Comparison of ENCODE assay signal across 8 mouse cellular contexts in the genomic region with DNA sequence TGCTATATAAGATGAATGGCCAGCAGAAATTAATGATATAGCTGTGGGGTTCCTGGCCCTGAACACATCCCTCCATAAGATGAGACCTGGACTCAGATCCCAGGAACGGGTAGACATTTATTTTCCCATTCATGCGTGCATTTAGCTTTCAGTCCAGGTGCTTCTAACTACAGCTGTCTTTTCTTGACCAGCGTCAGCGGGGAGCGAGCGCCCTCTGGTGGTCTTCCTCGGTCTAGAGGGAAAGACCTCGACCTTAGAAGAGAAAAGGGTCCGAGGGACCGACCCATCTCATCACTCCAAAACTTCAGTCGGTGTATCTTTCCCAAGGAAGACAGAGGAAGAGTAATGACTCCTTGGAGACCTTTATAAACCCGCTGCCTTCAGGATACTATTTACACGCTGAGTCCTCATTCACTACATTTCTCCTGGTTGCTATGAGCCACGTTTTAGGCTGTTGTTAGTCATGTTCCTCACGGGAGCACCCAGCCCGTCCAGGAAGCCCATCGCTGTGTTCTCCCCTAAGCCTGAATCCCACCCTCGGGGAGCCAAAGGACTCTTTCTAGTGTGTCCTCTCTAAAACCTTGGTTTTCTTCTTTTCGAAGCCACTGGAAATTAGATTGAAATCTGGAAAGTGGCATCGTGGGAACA. TPM values are rescaled to one million over a fixed set of nuclear protein-coding genes. Genes with fewer than 3 reads are reported as not detected.
DNase-seq lines count a peak whose midpoint lies in the region; ATAC-seq and TF ChIP-seq lines count a peak whose summit lies in the region.

No protein-coding gene starts in this region.

- H3K79me2 ChIP-seq in heart, adult 2 months (replicated peaks; ENCODE audit: control insufficient read depth, insufficient read depth, low read length), result no peaks in the 10 kb centered on the region

- no peak for TF ChIP-seq POLR2A in heart, adult 2 months (IDR thresholded peaks at IDR 0.05; ENCODE audit: insufficient read depth, low read depth, low read length)
- no peak for TF ChIP-seq POLR2A in kidney, adult 2 months (IDR thresholded peaks at IDR 0.05; ENCODE audit: low read depth, low read length)

- no peaks in the 10 kb centered on the region for H3K36me3 ChIP-seq in embryonic facial prominence, embryonic 13.5 days
- no peaks in the 10 kb centered on the region for H3K36me3 ChIP-seq in heart, adult 2 months (ENCODE audit: control insufficient read depth, insufficient read depth, low read length)
- no peaks in the 10 kb centered on the region for H3K36me3 ChIP-seq in kidney, adult 2 months (ENCODE audit: control insufficient read depth, insufficient read depth, low read length)
- H3K36me3 ChIP-seq in limb, embryonic 15.5 days, result no peaks in the 10 kb centered on the region

- H3K4me2 ChIP-seq in embryonic facial prominence, embryonic 13.5 days, result peak overlapping the region; percentile 49
- peak overlapping the region; percentile 31; the same call in 1 of the 2 replicates for H3K4me2 ChIP-seq in limb, embryonic 15.5 days

- H3K9me3 ChIP-seq in embryonic facial prominence, embryonic 13.5 days, result no peaks in the 10 kb centered on the region
- H3K9me3 ChIP-seq in limb, embryonic 15.5 days, result no peaks in the 10 kb centered on the region

- TF ChIP-seq EP300 in heart, adult 2 months (IDR thresholded peaks at IDR 0.05; ENCODE audit: insufficient read depth, low read depth, low read length), result 0 out of 2 replicates have a peak, but pooled peaks have one; percentile 53

- WGBS in embryonic facial prominence, embryonic 13.5 days, result 17% methylated on average over 20 of the region's 20 CpGs
- WGBS in heart, adult 2 months, result 7% methylated on average over 20 of the region's 20 CpGs
- WGBS in kidney, adult 2 months, result 11% methylated on average over 20 of the region's 20 CpGs
- WGBS in limb, embryonic 15.5 days, result 14% methylated on average over 20 of the region's 20 CpGs

- no peak overlapping the region for H3K27ac ChIP-seq in embryonic facial prominence, embryonic 13.5 days
- H3K27ac ChIP-seq in heart, adult 2 months, result no peak overlapping the region
- no peak overlapping the region for H3K27ac ChIP-seq in kidney, adult 2 months (ENCODE audit: insufficient read depth, low read depth, low read length)
- H3K27ac ChIP-seq in limb, embryonic 15.5 days, result no peak overlapping the region

- no peak for ATAC-seq in embryonic facial prominence, embryonic 13.5 days (ENCODE audit: insufficient number of reproducible peaks, insufficient read depth, low FRiP score, low TSS enrichment, low read depth)
- no peak for ATAC-seq in limb, embryonic 15.5 days (ENCODE audit: insufficient number of reproducible peaks, low FRiP score, low TSS enrichment, low read depth)

- no peaks in the 10 kb centered on the region for H3K27me3 ChIP-seq in embryonic facial prominence, embryonic 13.5 days
- no peaks in the 10 kb centered on the region for H3K27me3 ChIP-seq in heart, adult 2 months (ENCODE audit: control insufficient read depth, insufficient read depth, low read length)
- no peaks in the 10 kb centered on the region for H3K27me3 ChIP-seq in kidney, adult 2 months (replicated peaks; ENCODE audit: control insufficient read depth, insufficient read depth, low read length)
- H3K27me3 ChIP-seq in limb, embryonic 15.5 days, result no peaks in the 10 kb centered on the region

- no peak overlapping the region for H3K4me3 ChIP-seq in embryonic facial prominence, embryonic 13.5 days
- H3K4me3 ChIP-seq in heart, adult 2 months, result peak overlapping the region; percentile 4; the same call in 1 of the 2 replicates
- no peak overlapping the region for H3K4me3 ChIP-seq in kidney, adult 2 months (ENCODE audit: insufficient read depth, low read depth, low read length)
- no peak overlapping the region for H3K4me3 ChIP-seq in limb, embryonic 15.5 days

- peak; percentile 99; the same call in 1 of the 2 replicates for TF ChIP-seq CTCF in heart, adult 2 months (IDR thresholded peaks at IDR 0.05)
- peak; percentile 85 for TF ChIP-seq CTCF in kidney, adult 2 months (conservative IDR thresholded peaks at IDR 0.05; ENCODE audit: insufficient read depth, insufficient read length, low read depth, low read length)

- H3K9ac ChIP-seq in embryonic facial prominence, embryonic 13.5 days, result peak overlapping the region; percentile 52; the same call in 1 of the 2 replicates
- no peak overlapping the region for H3K9ac ChIP-seq in heart, adult 2 months (ENCODE audit: low read depth, low read length)
- H3K9ac ChIP-seq in limb, embryonic 15.5 days, result 0 out of 2 replicates have a peak overlapping the region, but pooled peaks have one; percentile 12

- peak; percentile 76 to 86 for DNase-seq in left cerebral cortex, adult 18-20 months (ENCODE audit: low spot score in 2 of 2)
- no peak for DNase-seq in left cerebral cortex, adult 11 months (ENCODE audit: low spot score)
- DNase-seq in heart, adult 2 months, result peak; percentile 67 to 87
- DNase-seq in kidney, adult 2 months, result peak; percentile 71
- peak; percentile 9 to 56 for DNase-seq in monocyte, adult 2 months (ENCODE audit: low read depth in 1 of 2, low spot score in 2 of 2)
- peak; percentile 64 to 80 for DNase-seq in spleen, postnatal 14 days (ENCODE audit: low spot score in 2 of 2)

- peaks cover 6% of the 10 kb centered on the region; the same call in 1 of the 2 replicates for H3K4me1 ChIP-seq in embryonic facial prominence, embryonic 13.5 days
- H3K4me1 ChIP-seq in heart, adult 2 months (ENCODE audit: control insufficient read depth, insufficient read depth, low read length), result no peaks in the 10 kb centered on the region
- no peaks in the 10 kb centered on the region for H3K4me1 ChIP-seq in kidney, adult 2 months (ENCODE audit: control insufficient read depth, insufficient read depth, low read length)
- H3K4me1 ChIP-seq in limb, embryonic 15.5 days, result no peaks in the 10 kb centered on the region

- intact Hi-C loops in heart, adult 2 months (cut with DNase I), result loop anchor here (2.0 to 5.0 kb wide), 3 partner anchors 174 to 860 kb away; no protein-coding TSS in a partner anchor

RNA-seq across cellular contexts. Expression of a gene that starts 12.9 kb away (rescaled TPM):
- total RNA-seq in left cerebral cortex, adult 18-20 months (2021), result 1 to 10 TPM; 5.4 to 6.6 TPM
- polyA plus RNA-seq in embryonic facial prominence, embryonic 13.5 days (2015; fragmentation: Nextera tagmentation; extraction: Ambion mirVana), result 33.2 and 35.1 TPM in 2 replicates
- 1 to 10 TPM; 4.4 to 4.9 TPM for total RNA-seq in heart, adult 2 months (2021)
- polyA plus RNA-seq in heart, adult 2 months (2012; rRNA removed), result 2.1 and 2.8 TPM in 2 replicates
- 3.2 and 4.3 TPM in 2 replicates for polyA plus RNA-seq in kidney, adult 2 months (2012; rRNA removed)
- polyA plus RNA-seq in limb, embryonic 15.5 days (2015; fragmentation: Nextera tagmentation; extraction: Ambion mirVana), result 25.4 and 27.1 TPM in 2 replicates

RNA-seq across cellular contexts. Expression of a gene that starts 13.1 kb away (rescaled TPM):
- under 1 TPM in 1 of 2 experiments, not detected in 1; 0.51 TPM for total RNA-seq in left cerebral cortex, adult 18-20 months (2021)
- polyA plus RNA-seq in embryonic facial prominence, embryonic 13.5 days (2015; fragmentation: Nextera tagmentation; extraction: Ambion mirVana), result 0.76 and 3.4 TPM in 2 replicates
- not detected for total RNA-seq in heart, adult 2 months (2021)
- polyA plus RNA-seq in heart, adult 2 months (2012; rRNA removed), result 0.35 and 1.5 TPM in 2 replicates
- polyA plus RNA-seq in kidney, adult 2 months (2012; rRNA removed), result not detected in 2 replicates
- polyA plus RNA-seq in limb, embryonic 15.5 days (2015; fragmentation: Nextera tagmentation; extraction: Ambion mirVana), result 2.8 and 3.3 TPM in 2 replicates

RNA-seq across cellular contexts. Expression of a gene that starts 30.0 kb away (rescaled TPM):
- total RNA-seq in left cerebral cortex, adult 18-20 months (2021), result 10 to 100 TPM in 1 of 2 experiments, 1 to 10 TPM in 1; 7.3 to 10.1 TPM
- 64.9 and 70.9 TPM in 2 replicates for polyA plus RNA-seq in embryonic facial prominence, embryonic 13.5 days (2015; fragmentation: Nextera tagmentation; extraction: Ambion mirVana)
- 10 to 100 TPM; 20.1 to 20.6 TPM for total RNA-seq in heart, adult 2 months (2021)
- polyA plus RNA-seq in heart, adult 2 months (2012; rRNA removed), result 31.0 and 43.0 TPM in 2 replicates
- polyA plus RNA-seq in kidney, adult 2 months (2012; rRNA removed), result 36.5 and 38.6 TPM in 2 replicates
- polyA plus RNA-seq in limb, embryonic 15.5 days (2015; fragmentation: Nextera tagmentation; extraction: Ambion mirVana), result 55.9 and 58.3 TPM in 2 replicates

RNA-seq across cellular contexts. Expression of a gene that starts 50.4 kb away (rescaled TPM):
- 1 to 10 TPM; 2.3 to 4.3 TPM for total RNA-seq in left cerebral cortex, adult 18-20 months (2021)
- not detected in 2 replicates for polyA plus RNA-seq in embryonic facial prominence, embryonic 13.5 days (2015; fragmentation: Nextera tagmentation; extraction: Ambion mirVana)
- total RNA-seq in heart, adult 2 months (2021), result not detected
- polyA plus RNA-seq in heart, adult 2 months (2012; rRNA removed), result not detected in 2 replicates
- polyA plus RNA-seq in kidney, adult 2 months (2012; rRNA removed), result 32.8 and 35.6 TPM in 2 replicates
- 1.6 and 2.2 TPM in 2 replicates for polyA plus RNA-seq in limb, embryonic 15.5 days (2015; fragmentation: Nextera tagmentation; extraction: Ambion mirVana)
